Mouse (Mus musculus): ENCODE data around the gene Tbc1d22b.

DNA sequence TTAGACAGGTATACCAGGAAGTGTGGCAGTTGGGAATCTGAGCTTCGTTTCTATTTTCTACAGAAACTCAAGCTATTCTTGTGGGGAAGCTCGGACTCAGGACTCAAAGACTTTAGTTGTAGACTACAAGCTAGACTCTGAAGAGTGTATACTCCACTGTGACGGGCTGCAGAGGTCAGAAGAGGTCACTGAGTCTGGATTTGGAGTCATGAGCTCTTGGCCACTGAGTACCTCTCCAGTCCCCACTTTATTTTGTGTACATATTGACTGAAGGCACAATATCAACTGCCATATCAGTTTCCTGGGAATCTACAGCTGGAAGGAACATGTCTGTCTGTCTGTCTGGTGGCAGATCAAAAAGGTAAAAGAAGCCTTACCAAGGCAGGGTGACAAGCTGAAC is 69.6 kb downstream of the Tbc1d22b start:
- TF ChIP-seq POLR2A (IDR thresholded peaks at IDR 0.05; ENCODE audit: control insufficient read depth, low read depth, low read length) (no peak), CTCF (IDR thresholded peaks at IDR 0.05; ENCODE audit: control insufficient read depth, insufficient read depth, insufficient replicate concordance, low read depth, low read length) (no peak)

All from testis, adult 2 months (tissue).